In genomic region chr12:117455800-117456199, GRCm38 (mm10) we compare ENCODE assay signal across 24 mouse cellular contexts.
"Had no signal": no experiment of that assay in that cellular context is flagged by ENCODE, and none has a peak within 500 bp of the region (broad histone marks: within the 10 kb centered on the region; RNA-seq: fewer than 3 reads in every experiment).

No protein-coding gene starts in this region.

- H3K27ac ChIP-seq: intestine, embryonic 15.5 days; kidney, embryonic 15.5 days; left cerebral cortex, adult 2 months; limb, embryonic 12.5 days; limb, embryonic 15.5 days; liver, embryonic 12.5 days; liver, embryonic 15.5 days; midbrain, embryonic 12.5 days; midbrain, embryonic 15.5 days; neural tube, embryonic 13.5 days; stomach, embryonic 15.5 days had no signal

- DNase-seq: kidney, adult 11 months; kidney, adult 8-10 months; kidney, postnatal 10 days; kidney, postnatal 36 days; layer of hippocampus, postnatal 36 days; lung, adult 2 months; lung, postnatal 14 days; lung, postnatal 4 days; retina, postnatal 1 day; right cerebral cortex, postnatal 25 days; spleen, adult 18-20 months; thymus, postnatal 25 days had no signal

- H3K36me3 ChIP-seq: intestine, embryonic 15.5 days; kidney, embryonic 15.5 days; limb, embryonic 12.5 days; limb, embryonic 15.5 days; liver, embryonic 12.5 days; liver, embryonic 15.5 days; midbrain, embryonic 12.5 days; midbrain, embryonic 15.5 days; neural tube, embryonic 13.5 days; stomach, embryonic 15.5 days had no signal

- H3K9me3 ChIP-seq: intestine, embryonic 15.5 days; kidney, embryonic 15.5 days; limb, embryonic 12.5 days; limb, embryonic 15.5 days; liver, embryonic 12.5 days; liver, embryonic 15.5 days; midbrain, embryonic 12.5 days; midbrain, embryonic 15.5 days; stomach, embryonic 15.5 days had no signal

- H3K27me3 ChIP-seq: intestine, embryonic 15.5 days; kidney, embryonic 15.5 days; limb, embryonic 15.5 days; liver, embryonic 15.5 days; midbrain, embryonic 12.5 days; midbrain, embryonic 15.5 days; neural tube, embryonic 13.5 days; stomach, embryonic 15.5 days had no signal

- H3K4me1 ChIP-seq: intestine, embryonic 15.5 days; limb, embryonic 15.5 days; liver, embryonic 15.5 days; midbrain, embryonic 12.5 days; midbrain, embryonic 15.5 days; stomach, embryonic 15.5 days had no signal

- H3K4me3 ChIP-seq: intestine, embryonic 15.5 days; kidney, embryonic 15.5 days; left cerebral cortex, adult 2 months; limb, embryonic 12.5 days; limb, embryonic 15.5 days; liver, embryonic 12.5 days; liver, embryonic 15.5 days; midbrain, embryonic 12.5 days; midbrain, embryonic 15.5 days; myocyte; neural tube, embryonic 13.5 days; stomach, embryonic 15.5 days had no signal
